Mouse (Mus musculus) cortical plate, adult 2 months (tissue): ENCODE results near the gene Cd52. TPM values are rescaled to one million over a fixed set of nuclear protein-coding genes. Genes with fewer than 3 reads are reported as not detected.

ENCODE experiments used
- H3K27ac ChIP-seq: fragments of 200-500 bp; 2 replicates; pipeline ENCODE4 v1.5.1; 2012; ENCODE audit warnings: low read length, control low read depth, inconsistent platforms; ENCODE audit not compliant: insufficient read depth
- H3K4me1 ChIP-seq: fragments of 200-500 bp; 2 replicates; pipeline ENCODE4 v1.6.1; 2011; ENCODE audit warnings: low read length; ENCODE audit not compliant: control insufficient read depth, insufficient read depth
- H3K4me3 ChIP-seq: fragments of 200-500 bp; 2 replicates; pipeline ENCODE4 v1.5.1; 2011; ENCODE audit warnings: mild to moderate bottlenecking, low read length, control low read depth; ENCODE audit not compliant: insufficient read depth
- CTCF ChIP-seq: fragments of 200-500 bp; IDR thresholded peaks from 2 replicates; pipeline ENCODE4 v1.5.1; 2011; ENCODE audit warnings: mild to moderate bottlenecking, control low read depth, low read length; ENCODE audit not compliant: insufficient read depth; ENCODE audit errors: extremely low read depth
- POLR2A ChIP-seq: fragments of 200-500 bp; IDR thresholded peaks from 2 replicates; pipeline ENCODE4 v1.6.1; 2011; ENCODE audit warnings: mild to moderate bottlenecking, low read length, control low read depth; ENCODE audit not compliant: insufficient read depth; ENCODE audit errors: extremely low read depth
- polyA plus RNA-seq: library from polyadenylated mRNA; depleted of rRNA; stranded (reverse); fragments of >200 nt; gene quantifications from 2 replicates; pipeline ENCODE4 v1.2.3, GENCODE M21; 2012; rRNA removed

Cd52 gene
- polyA plus RNA-seq, 1 experiment: 5.5 TPM

GRCm38 (mm10) chr4:134060135-134060865, 34.6 kb downstream of the Cd52 start, which contains the start of gene Crybg2:
Gene Crybg2, plus strand, starts transcription at chr4:134060815.
- no peak within 1 kb of the TSS for H3K4me3 ChIP-seq
- TF ChIP-seq CTCF (no peak), POLR2A (no peak)
- H3K4me1 ChIP-seq: no peaks in the 10 kb centered on the region
- H3K27ac ChIP-seq: no peak within 1 kb of the TSS

- no peak overlapping the region for H3K4me3 ChIP-seq
These were observed 36.0 kb downstream of the Cd52 start for GRCm38 (mm10) chr4:134058908-134059307.

GRCm38 (mm10) chr4:134058166-134058715, 36.6 kb downstream of the Cd52 start:
- TF ChIP-seq CTCF (no peak), POLR2A (no peak)
- no peaks in the 10 kb centered on the region for H3K4me1 ChIP-seq

More at GRCm38 (mm10) chr4:134058908-134059307, 36.0 kb downstream of the Cd52 start:
- TF ChIP-seq POLR2A (no peak), CTCF (no peak)
- Histone ChIP-seq H3K4me1 (no peaks in the 10 kb centered on the region), H3K27ac (no peak overlapping the region)

GRCm38 (mm10) chr4:134053538-134053937, 41.3 kb downstream of the Cd52 start, which contains the start of gene Zfp683:
Gene Zfp683, plus strand, starts transcription at chr4:134053838.
- TF ChIP-seq CTCF: no peak
- no peak for TF ChIP-seq POLR2A

More at GRCm38 (mm10) chr4:134058166-134058715, 36.6 kb downstream of the Cd52 start:
- Histone ChIP-seq H3K27ac (no peak overlapping the region), H3K4me3 (no peak overlapping the region)

GRCm38 (mm10) chr4:134052560-134052959, 42.3 kb downstream of the Cd52 start:
- no peak overlapping the region for H3K27ac ChIP-seq
- no peak overlapping the region for H3K4me3 ChIP-seq
- no peak for TF ChIP-seq CTCF
- TF ChIP-seq POLR2A: no peak
- no peaks in the 10 kb centered on the region for H3K4me1 ChIP-seq

More at GRCm38 (mm10) chr4:134053538-134053937, 41.3 kb downstream of the Cd52 start, which contains the start of gene Zfp683:
- Histone ChIP-seq H3K4me1 (no peaks in the 10 kb centered on the region), H3K4me3 (no peak within 1 kb of the TSS), H3K27ac (no peak within 1 kb of the TSS)

GRCm38 (mm10) chr4:134051912-134052311, 43.0 kb downstream of the Cd52 start:
- no peaks in the 10 kb centered on the region for H3K4me1 ChIP-seq
- H3K27ac ChIP-seq: no peak overlapping the region
- H3K4me3 ChIP-seq: no peak overlapping the region
- no peak for TF ChIP-seq POLR2A
- TF ChIP-seq CTCF: no peak

GRCm38 (mm10) chr4:134047648-134048047, 47.2 kb downstream of the Cd52 start:
- no peak overlapping the region for H3K4me3 ChIP-seq
- H3K4me1 ChIP-seq: no peaks in the 10 kb centered on the region
- TF ChIP-seq CTCF (no peak), POLR2A (no peak)
- H3K27ac ChIP-seq: no peak overlapping the region

- H3K4me3 ChIP-seq: no peak overlapping the region
- no peak for TF ChIP-seq CTCF
- no peak for TF ChIP-seq POLR2A
- no peak overlapping the region for H3K27ac ChIP-seq
- H3K4me1 ChIP-seq: no peaks in the 10 kb centered on the region
These were observed 51.8 kb downstream of the Cd52 start for GRCm38 (mm10) chr4:134043041-134043440.

- H3K4me1 ChIP-seq: no peaks in the 10 kb centered on the region
- TF ChIP-seq CTCF: no peak
- no peak overlapping the region for H3K4me3 ChIP-seq
- H3K27ac ChIP-seq: no peak overlapping the region
These were observed 53.4 kb downstream of the Cd52 start for GRCm38 (mm10) chr4:134041317-134042123.

GRCm38 (mm10) chr4:134035953-134036352, 58.9 kb downstream of the Cd52 start:
- Histone ChIP-seq H3K4me3 (no peak overlapping the region), H3K4me1 (no peaks in the 10 kb centered on the region), H3K27ac (no peak overlapping the region)
- TF ChIP-seq POLR2A (no peak), CTCF (peak; percentile 86)

Other genes with a start within 250 kb of the Cd52 start
- gene Rps6ka1, start 207.3 kb downstream of the Cd52 start, polyA plus RNA-seq: 13.2 and 13.3 TPM in 2 replicates
- gene Hmgn2, start 126.4 kb downstream of the Cd52 start, polyA plus RNA-seq: 158 TPM in 2 replicates
- gene Dhdds, start 94.2 kb downstream of the Cd52 start, polyA plus RNA-seq: 66.2 and 68.2 TPM in 2 replicates
- gene Lin28a, start 76.2 kb downstream of the Cd52 start, polyA plus RNA-seq: not detected in 2 replicates
- gene Zfp683, start 41.2 kb downstream of the Cd52 start, polyA plus RNA-seq: not detected in 2 replicates
- gene Crybg2, start 34.3 kb downstream of the Cd52 start, polyA plus RNA-seq: 4.5 and 5.1 TPM in 2 replicates
- gene Ubxn11, start 7.5 kb upstream of the Cd52 start, polyA plus RNA-seq: 45.4 and 51.3 TPM in 2 replicates
- 487 and 489 TPM in 2 replicates for gene Sh3bgrl3, start 33.7 kb upstream of the Cd52 start, polyA plus RNA-seq
- gene Cep85, start 92.0 kb upstream of the Cd52 start, polyA plus RNA-seq: 16.0 and 22.2 TPM in 2 replicates
- not detected in 2 replicates for gene Gm7534, start 107.9 kb upstream of the Cd52 start, polyA plus RNA-seq
- gene Catsper4, start 132.3 kb upstream of the Cd52 start, polyA plus RNA-seq: 0.08 TPM in 1 of 2 replicates, not detected in the other
- gene Cnksr1, start 143.3 kb upstream of the Cd52 start, polyA plus RNA-seq: 0.35 and 0.68 TPM in 2 replicates
- not detected in 2 replicates for gene E130218I03Rik, start 148.6 kb upstream of the Cd52 start, polyA plus RNA-seq
- 12.0 and 13.5 TPM in 2 replicates for gene Zfp593, start 150.5 kb upstream of the Cd52 start, polyA plus RNA-seq
- not detected in 2 replicates for gene Gm30191, start 151.9 kb upstream of the Cd52 start, polyA plus RNA-seq
- gene Grrp1, start 159.0 kb upstream of the Cd52 start, polyA plus RNA-seq: 7.7 and 8.5 TPM in 2 replicates
- gene Pdik1l, start 192.8 kb upstream of the Cd52 start, polyA plus RNA-seq: 8.9 and 9.1 TPM in 2 replicates
- 0.17 and 0.19 TPM in 2 replicates for gene Trim63, start 220.0 kb upstream of the Cd52 start, polyA plus RNA-seq
- gene Slc30a2, start 248.1 kb upstream of the Cd52 start, polyA plus RNA-seq: 0.02 and 0.06 TPM in 2 replicates